Mouse (Mus musculus) small intestine, adult 2 months (tissue): ENCODE measurements around the gene Plcxd1. TPM values are rescaled to one million over a fixed set of nuclear protein-coding genes. Genes with fewer than 3 reads are reported as not detected.
"Not testable (repeated sequence)": the region's sequence is repeated elsewhere in the genome, so short reads cannot be mapped to it uniquely, and the experiment has no call there.

Experiments used
- H3K27ac ChIP-seq: fragments of 200-500 bp; 2 replicates; pipeline ENCODE4 v1.5.1; 2012; ENCODE audit warnings: low read depth, low read length, control low read depth, inconsistent platforms; ENCODE audit not compliant: insufficient read depth
- H3K27me3 ChIP-seq: fragments of 200-500 bp; 2 replicates; pipeline ENCODE4 v1.6.1; 2012; ENCODE audit warnings: mild to moderate bottlenecking, moderate library complexity, low read length, inconsistent platforms; ENCODE audit not compliant: control insufficient read depth, insufficient read depth
- H3K36me3 ChIP-seq: fragments of 200-500 bp; 2 replicates; pipeline ENCODE4 v1.6.1; 2012; ENCODE audit warnings: mild to moderate bottlenecking, low read length, control low read depth, inconsistent platforms; ENCODE audit not compliant: control insufficient read depth, insufficient read depth
- H3K4me1 ChIP-seq: fragments of 200-500 bp; 2 replicates; pipeline ENCODE4 v1.6.1; 2012; ENCODE audit warnings: low read length, inconsistent platforms, mixed read lengths; ENCODE audit not compliant: control insufficient read depth, insufficient read depth, insufficient read length
- H3K4me3 ChIP-seq: fragments of 200-500 bp; 2 replicates; pipeline ENCODE4 v1.5.1; 2012; ENCODE audit warnings: low read depth, mild to moderate bottlenecking, control low read depth, inconsistent platforms, low read length, moderate library complexity
- CTCF ChIP-seq: fragments of 200-500 bp; IDR thresholded peaks from 2 replicates; pipeline ENCODE4 v1.5.1; 2012; ENCODE audit warnings: low read depth, mild to moderate bottlenecking, control low read depth, inconsistent platforms, low read length, moderate library complexity, mixed read lengths; ENCODE audit not compliant: insufficient replicate concordance, insufficient read length; ENCODE audit errors: extremely low read depth
- POLR2A ChIP-seq: fragments of 200-500 bp; IDR thresholded peaks from 2 replicates; pipeline ENCODE4 v1.6.1; 2012; ENCODE audit warnings: low read depth, mild to moderate bottlenecking, control low read depth, inconsistent platforms, low read length, moderate library complexity
- WGBS: fragments of 180-500 bp; shearing (Covaris S2); methylation state at CpG from one replicate; pipeline ENCODE4 v1.1.7; 2018; 5-methylcytosine and 5-hydroxymethylcytosine counted together
- polyA plus RNA-seq: library from polyadenylated mRNA; depleted of rRNA; stranded (reverse); fragments of >200 nt; gene quantifications from 2 replicates; pipeline ENCODE4 v1.2.3, GENCODE M21; 2012; rRNA removed

The Plcxd1 gene
- 0.28 and 0.86 TPM in 2 replicates for polyA plus RNA-seq

DNA sequence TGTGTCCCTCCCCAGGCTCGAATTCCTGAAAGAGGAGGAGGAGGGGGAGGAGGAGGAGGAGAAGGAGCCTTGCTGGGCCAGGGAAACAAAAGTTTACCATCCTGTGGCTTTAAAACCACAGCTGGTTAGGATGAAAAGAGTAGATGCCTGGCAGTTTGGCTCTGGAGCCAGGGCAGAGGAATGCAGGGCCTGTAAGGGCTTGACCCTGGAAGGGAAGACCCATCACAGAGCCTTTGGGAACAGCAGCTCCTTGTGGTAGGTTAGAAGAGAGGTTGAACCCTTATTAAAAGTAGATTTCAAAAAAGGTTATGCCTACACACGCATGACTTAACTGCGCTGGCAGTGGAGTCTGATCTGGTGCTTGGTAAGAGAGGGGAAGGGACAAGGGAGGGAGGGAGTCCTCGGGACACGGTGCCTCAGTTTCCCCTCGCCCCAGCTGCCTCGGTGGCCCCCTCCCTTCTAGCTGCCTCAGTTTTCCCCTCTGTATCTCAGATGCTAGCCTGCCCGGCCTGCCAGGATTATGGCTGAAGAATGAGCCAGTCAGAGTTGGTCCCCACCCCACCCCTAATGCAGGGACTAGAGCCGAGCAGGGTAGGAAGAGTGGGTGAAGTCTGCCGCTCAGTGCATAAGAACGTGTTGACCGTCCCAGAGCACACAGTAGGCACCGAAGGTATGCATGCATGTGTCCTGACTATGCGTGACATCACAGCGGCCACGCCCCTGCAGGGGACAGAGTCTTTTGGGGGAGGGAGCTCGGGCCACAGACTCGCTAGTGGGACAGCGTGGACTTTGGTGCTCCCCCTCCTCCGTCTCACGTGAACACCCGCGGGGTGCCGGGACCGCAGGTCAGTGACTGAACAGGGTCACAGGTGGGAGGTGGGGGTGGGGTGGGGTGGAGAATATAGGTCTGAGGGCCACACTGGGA, at the start of gene Plcxd1:
Gene Plcxd1, plus strand, starts transcription at position 314 of the 925 bp plus-strand sequence.
- WGBS = 34% methylated on average over 25 of the region's 25 CpGs
- Histone ChIP-seq H3K36me3 (peaks cover 19% of the 10 kb centered on the region), H3K27me3 (no peaks in the 10 kb centered on the region), H3K27ac (no peak within 1 kb of the TSS), H3K4me3 (no peak within 1 kb of the TSS), H3K4me1 (peaks cover 15% of the 10 kb centered on the region)
- no peak for TF ChIP-seq POLR2A
- no peak for TF ChIP-seq CTCF

DNA sequence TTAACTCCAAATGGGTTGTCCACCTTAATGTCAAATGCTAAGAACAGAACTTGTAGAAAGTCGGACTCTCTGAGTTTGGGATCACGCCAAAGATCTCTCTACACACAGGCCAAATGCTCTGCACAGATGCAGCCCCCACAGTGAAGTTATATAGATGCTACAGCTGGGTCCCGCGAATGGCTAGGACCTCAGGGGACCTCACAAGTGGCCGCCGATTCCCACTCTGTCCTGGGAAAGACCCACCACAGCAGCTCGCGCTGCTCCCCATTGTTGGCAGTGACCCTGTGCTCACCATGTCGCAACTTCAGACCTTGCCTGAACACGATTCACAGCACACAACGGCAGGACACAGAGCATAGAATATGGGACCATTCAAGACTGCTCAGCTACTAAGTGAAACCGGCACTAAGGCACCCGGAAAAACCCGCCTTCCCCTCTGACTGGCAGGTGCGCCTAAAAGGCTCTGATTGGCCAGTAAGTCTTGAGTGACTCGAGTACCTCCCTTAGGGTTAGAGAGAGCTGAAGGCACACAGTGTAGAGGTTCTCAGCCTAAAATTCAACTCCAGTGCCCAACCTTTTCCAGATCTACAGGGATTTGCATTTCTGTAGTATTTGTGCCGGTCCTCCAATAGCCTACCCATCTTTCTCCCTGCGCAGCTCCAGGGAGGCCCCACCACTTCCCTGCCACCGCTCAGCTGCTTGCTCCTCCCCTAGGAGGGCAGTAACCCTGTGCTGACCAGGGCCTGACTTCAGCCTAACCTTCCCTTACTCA, 41.9 kb upstream of the Plcxd1 start:
- Histone ChIP-seq H3K36me3 (no peaks in the 10 kb centered on the region), H3K27ac (peak overlapping the region; percentile 42; the same call in 1 of the 2 replicates), H3K27me3 (no peaks in the 10 kb centered on the region), H3K4me1 (no peaks in the 10 kb centered on the region), H3K4me3 (peak overlapping the region; percentile 93)
- WGBS = 1% methylated on average over 19 of the region's 19 CpGs
- TF ChIP-seq POLR2A (no peak), CTCF (no peak)

DNA sequence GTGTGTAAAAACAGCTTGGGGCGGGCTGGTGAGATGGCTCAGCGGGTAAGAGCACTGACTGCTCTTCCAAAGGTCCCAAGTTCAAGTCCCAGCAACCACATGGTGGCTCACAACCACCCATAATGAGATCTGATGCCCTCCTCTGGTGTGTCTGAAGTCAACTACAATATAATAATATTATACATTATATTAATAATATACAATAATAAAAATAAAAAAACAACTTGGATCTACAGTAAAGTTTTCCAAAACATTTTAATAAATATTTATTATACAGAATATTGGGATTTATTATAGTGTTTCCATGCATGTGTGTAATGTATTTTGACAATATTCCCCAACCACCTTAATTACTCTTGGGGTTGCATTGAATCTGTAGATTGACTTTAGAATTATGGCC, 27.4 kb upstream of the Plcxd1 start, which contains the start of gene Gm17655:
Gene Gm17655, minus strand, starts transcription at position 101 of the 400 bp plus-strand sequence.
- H3K36me3 ChIP-seq, H3K27me3 ChIP-seq, H3K4me1 ChIP-seq, H3K4me3 ChIP-seq, H3K27ac ChIP-seq: not testable (repeated sequence)
- 92% methylated on average over 2 of the region's 2 CpGs for WGBS

DNA sequence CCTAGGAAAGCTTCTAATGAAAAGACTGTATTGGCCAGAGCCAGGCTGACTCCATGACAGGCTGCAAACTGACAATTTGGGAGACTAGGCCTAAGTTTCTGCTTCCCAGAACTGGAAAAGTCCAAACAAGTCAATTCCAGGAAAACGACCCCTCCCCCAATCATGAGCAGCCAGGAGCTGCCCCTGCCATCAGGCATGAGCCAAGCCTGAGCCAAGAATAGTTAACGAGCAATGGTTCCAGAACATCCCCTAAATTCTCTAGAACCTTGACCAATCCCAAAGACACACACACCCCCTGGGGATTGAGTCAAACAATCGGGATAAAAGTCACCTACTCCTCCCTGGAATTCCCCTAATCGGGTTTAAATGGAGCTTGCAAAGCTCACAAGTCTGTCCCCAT, 16.8 kb upstream of the Plcxd1 start:
- 83% methylated on average over 4 of the region's 4 CpGs for WGBS
- no peaks in the 10 kb centered on the region for H3K27me3 ChIP-seq
- no peak overlapping the region for H3K4me3 ChIP-seq
- H3K36me3 ChIP-seq = no peaks in the 10 kb centered on the region
- TF ChIP-seq CTCF (no peak), POLR2A (no peak)
- no peak overlapping the region for H3K27ac ChIP-seq
- H3K4me1 ChIP-seq = no peaks in the 10 kb centered on the region

DNA sequence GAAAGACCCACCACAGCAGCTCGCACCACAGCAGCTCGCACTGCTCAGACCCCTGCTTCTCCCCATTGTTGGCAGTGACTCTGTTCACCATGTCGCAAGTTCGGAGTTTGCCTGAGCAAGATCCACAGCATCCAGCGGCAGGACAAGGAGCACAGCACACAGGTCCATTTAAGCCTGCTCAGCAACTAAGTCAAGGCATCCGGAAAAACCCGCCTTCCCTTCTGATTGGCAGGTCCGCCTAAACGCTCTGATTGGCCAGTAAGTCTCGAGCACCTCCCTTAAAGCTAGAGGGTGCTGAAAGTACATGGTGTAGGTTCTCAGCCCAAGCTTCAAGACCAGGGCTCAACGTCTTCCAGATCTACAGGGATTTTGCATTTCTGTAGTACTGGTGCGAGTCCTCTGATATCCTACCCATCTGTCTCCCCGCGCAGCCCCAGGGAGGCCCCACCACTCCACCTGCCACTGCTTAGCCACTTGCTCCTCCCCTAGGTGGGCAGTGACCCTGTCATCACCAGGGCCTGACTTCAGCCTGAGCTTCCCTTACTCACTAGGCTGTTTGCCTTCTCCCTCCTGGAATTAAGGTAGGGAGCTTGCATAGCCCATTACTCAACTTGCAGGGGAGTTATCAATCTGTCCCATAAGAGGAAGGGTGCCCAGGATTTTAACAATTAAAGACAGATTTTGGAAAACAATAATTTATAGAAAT, 13.5 kb upstream of the Plcxd1 start:
- H3K4me1 ChIP-seq = no peaks in the 10 kb centered on the region
- 70% methylated on average over 14 of the region's 14 CpGs for WGBS
- H3K27me3 ChIP-seq = no peaks in the 10 kb centered on the region
- H3K4me3 ChIP-seq = no peak overlapping the region
- H3K27ac ChIP-seq = no peak overlapping the region
- TF ChIP-seq CTCF (no peak), POLR2A (no peak)
- no peaks in the 10 kb centered on the region for H3K36me3 ChIP-seq

DNA sequence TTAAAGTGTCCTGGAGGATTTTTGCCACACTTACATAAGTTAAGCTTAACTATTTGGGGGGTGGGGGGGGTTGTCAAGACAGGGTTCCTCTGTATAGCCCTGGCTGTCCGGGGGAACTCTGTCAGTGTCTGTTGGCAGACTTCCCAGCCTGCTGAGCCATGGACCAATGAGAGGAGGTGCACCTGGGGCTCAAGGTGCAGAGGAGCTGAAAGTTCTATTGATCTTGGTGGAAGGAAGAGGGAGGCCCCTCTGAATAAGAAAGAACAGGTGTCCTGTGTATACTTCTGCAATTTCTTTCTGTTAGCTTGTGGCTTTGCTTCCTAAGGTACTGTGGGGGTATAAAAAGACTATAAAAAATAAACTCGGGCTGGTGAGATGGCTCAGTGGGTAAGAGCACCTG, 8.2 kb upstream of the Plcxd1 start:
- 0 out of 2 replicates have a peak, but pooled peaks cover 1% of the 10 kb centered on the region for H3K4me1 ChIP-seq
- H3K4me3 ChIP-seq = no peak overlapping the region
- no peak for TF ChIP-seq POLR2A
- TF ChIP-seq CTCF = no peak
- H3K36me3 ChIP-seq = no peaks in the 10 kb centered on the region
- no peak overlapping the region for H3K27ac ChIP-seq
- 20% methylated on average over 2 of the region's 2 CpGs for WGBS
- no peaks in the 10 kb centered on the region for H3K27me3 ChIP-seq
